Mouse (Mus musculus): ENCODE measurements around the gene C330021F23Rik. TPM values are rescaled to one million over a fixed set of nuclear protein-coding genes. Genes with fewer than 3 reads are reported as not detected.
"Not testable (repeated sequence)": the region's sequence is repeated elsewhere in the genome, so short reads cannot be mapped to it uniquely, and the experiment has no call there.

The C330021F23Rik gene
- polyA plus RNA-seq, 1 experiment from 2014 or later, result 0.38 TPM

- Histone ChIP-seq H3K27ac (replicated peaks) (peak overlapping the region; percentile 56), H3K4me3 (ENCODE audit: low read depth, low read length) (no peak overlapping the region), H3K9me3 (ENCODE audit: control insufficient read depth, low read length) (no peaks in the 10 kb centered on the region), H3K9ac (ENCODE audit: low read length) (no peak overlapping the region), H3K27me3 (ENCODE audit: control insufficient read depth, insufficient read depth, low read length) (no peaks in the 10 kb centered on the region), H3K4me2 (replicated peaks; ENCODE audit: low read depth) (no peak overlapping the region), H3K36me3 (ENCODE audit: control insufficient read depth, insufficient read depth, low read length) (no peaks in the 10 kb centered on the region), H3K4me1 (replicated peaks; ENCODE audit: control insufficient read depth, insufficient read depth) (no peaks in the 10 kb centered on the region)
- peak; percentile 37; the same call in 1 of the 2 replicates for ATAC-seq (ENCODE audit: low FRiP score, low TSS enrichment)
- WGBS, result 56% methylated on average over 9 of the region's 9 CpGs
- TF ChIP-seq EP300 (optimal IDR thresholded peaks at IDR 0.05) (no peak), CTCF (IDR thresholded peaks at IDR 0.05; ENCODE audit: low read depth) (no peak)
- DNase-seq (ENCODE audit: low spot score), result peak; percentile 47
Observed at GRCm38 (mm10) chr8:3579390-3580364, 11.9 kb downstream of the C330021F23Rik start.

DNA sequence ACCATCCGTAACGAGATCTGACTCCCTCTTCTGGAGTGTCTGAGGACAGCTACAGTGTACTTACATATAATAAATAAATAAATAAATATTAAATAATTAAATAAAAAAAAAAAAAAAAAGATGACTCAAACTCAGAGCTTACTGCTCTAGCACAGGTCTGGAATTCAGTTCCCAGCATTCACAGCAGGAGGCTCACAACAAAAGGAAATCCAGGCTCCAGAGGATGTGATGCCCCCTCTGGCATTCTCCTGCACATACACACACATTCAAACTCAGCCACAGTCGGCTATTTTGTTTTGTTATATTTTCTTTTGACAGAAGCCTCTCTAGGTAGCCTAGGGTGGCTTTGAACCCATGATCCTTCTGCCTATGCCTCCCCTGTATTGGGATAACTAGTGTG is 14.2 kb downstream of the C330021F23Rik start:
- 67% methylated on average over 1 of the region's 3 CpGs for WGBS
- not testable (repeated sequence) for H3K4me2 ChIP-seq (replicated peaks; ENCODE audit: low read depth)

DNA sequence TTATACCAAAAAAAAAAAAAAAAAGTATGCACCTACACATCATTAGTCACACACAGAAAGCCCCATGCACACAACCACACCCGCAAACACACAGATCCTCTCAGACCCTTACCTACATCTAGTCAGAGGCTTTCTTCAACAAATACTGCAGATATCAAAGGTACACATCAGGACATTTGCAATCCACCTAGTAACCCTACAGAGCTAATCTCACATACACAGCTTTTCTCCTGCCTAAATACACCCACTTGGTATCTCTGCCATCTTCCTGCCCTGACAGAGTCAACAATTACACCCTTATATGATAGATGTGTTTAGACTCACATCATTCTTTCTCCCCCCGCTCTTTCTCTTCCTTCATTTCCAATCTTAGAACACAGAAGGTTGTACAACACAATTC is 18.7 kb downstream of the C330021F23Rik start:
- no peak overlapping the region for H3K27ac ChIP-seq (replicated peaks)
- WGBS, result 75% methylated on average over 2 of the region's 2 CpGs
- no peaks in the 10 kb centered on the region for H3K27me3 ChIP-seq (ENCODE audit: control insufficient read depth, insufficient read depth, low read length)
- no peaks in the 10 kb centered on the region for H3K36me3 ChIP-seq (ENCODE audit: control insufficient read depth, insufficient read depth, low read length)
- H3K4me3 ChIP-seq (ENCODE audit: low read depth, low read length), result no peak overlapping the region
- no peaks in the 10 kb centered on the region for H3K9me3 ChIP-seq (ENCODE audit: control insufficient read depth, low read length)
- DNase-seq (ENCODE audit: low spot score) (no peak), ATAC-seq (ENCODE audit: low FRiP score, low TSS enrichment) (no peak)
- no peaks in the 10 kb centered on the region for H3K4me1 ChIP-seq (replicated peaks; ENCODE audit: control insufficient read depth, insufficient read depth)
- no peak overlapping the region for H3K4me2 ChIP-seq (replicated peaks; ENCODE audit: low read depth)
- TF ChIP-seq EP300 (optimal IDR thresholded peaks at IDR 0.05), result no peak
- H3K9ac ChIP-seq (ENCODE audit: low read length), result no peak overlapping the region

More for the DNA sequence above, 14.2 kb downstream of the C330021F23Rik start:
- H3K9ac ChIP-seq (ENCODE audit: low read length); ATAC-seq (ENCODE audit: low FRiP score, low TSS enrichment); H3K27me3 ChIP-seq (ENCODE audit: control insufficient read depth, insufficient read depth, low read length); H3K9me3 ChIP-seq (ENCODE audit: control insufficient read depth, low read length); DNase-seq (ENCODE audit: low spot score); H3K36me3 ChIP-seq (ENCODE audit: control insufficient read depth, insufficient read depth, low read length); H3K4me1 ChIP-seq (replicated peaks; ENCODE audit: control insufficient read depth, insufficient read depth); H3K27ac ChIP-seq (replicated peaks); H3K4me3 ChIP-seq (ENCODE audit: low read depth, low read length): not testable (repeated sequence)

DNA sequence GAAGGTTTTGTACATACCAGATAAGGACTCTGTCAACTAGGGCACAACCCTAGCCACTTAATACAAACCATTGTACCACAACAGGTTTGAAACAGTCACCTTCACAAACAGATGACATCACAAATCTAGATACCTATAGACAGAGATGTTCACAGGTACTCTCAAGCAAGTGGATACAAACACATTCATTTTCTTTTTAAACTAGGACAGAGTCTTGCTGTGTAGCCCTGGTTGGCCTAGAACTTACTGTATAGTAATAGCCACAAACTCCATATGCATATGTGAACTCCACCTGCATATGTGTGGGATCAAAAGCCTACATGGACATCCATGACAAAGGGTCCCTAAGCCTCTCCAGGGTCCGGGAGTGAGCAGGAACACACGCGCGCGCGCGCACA is 19.2 kb downstream of the C330021F23Rik start, which contains the start of gene Camsap3:
TSS of gene Camsap3 (plus strand) at position 301 of the 398 bp plus-strand sequence.
- H3K4me2 ChIP-seq (replicated peaks; ENCODE audit: low read depth), result peak within 1 kb of the TSS; percentile 81
- H3K27ac ChIP-seq (replicated peaks), result peak within 1 kb of the TSS; percentile 93
- TF ChIP-seq CTCF (IDR thresholded peaks at IDR 0.05; ENCODE audit: low read depth), result no peak
- TF ChIP-seq EP300 (optimal IDR thresholded peaks at IDR 0.05), result no peak
- H3K9me3 ChIP-seq (ENCODE audit: control insufficient read depth, low read length), result no peaks in the 10 kb centered on the region
- 0% methylated on average over 2 of the region's 7 CpGs for WGBS
- H3K36me3 ChIP-seq (ENCODE audit: control insufficient read depth, insufficient read depth, low read length), result no peaks in the 10 kb centered on the region
- no peak for DNase-seq (ENCODE audit: low spot score)
- H3K4me3 ChIP-seq (ENCODE audit: low read depth, low read length), result peak within 1 kb of the TSS; percentile 68
- no peaks in the 10 kb centered on the region for H3K27me3 ChIP-seq (ENCODE audit: control insufficient read depth, insufficient read depth, low read length)
- H3K4me1 ChIP-seq (replicated peaks; ENCODE audit: control insufficient read depth, insufficient read depth), result no peaks in the 10 kb centered on the region
- H3K9ac ChIP-seq (ENCODE audit: low read length), result peak within 1 kb of the TSS; percentile 80
- ATAC-seq (ENCODE audit: low FRiP score, low TSS enrichment), result peak; percentile 9

- Histone ChIP-seq H3K9me3 (ENCODE audit: control insufficient read depth, low read length) (no peaks in the 10 kb centered on the region), H3K27ac (replicated peaks) (peak overlapping the region; percentile 93), H3K4me1 (replicated peaks; ENCODE audit: control insufficient read depth, insufficient read depth) (no peaks in the 10 kb centered on the region), H3K4me2 (replicated peaks; ENCODE audit: low read depth) (peak overlapping the region; percentile 81), H3K4me3 (ENCODE audit: low read depth, low read length) (peak overlapping the region; percentile 68), H3K27me3 (ENCODE audit: control insufficient read depth, insufficient read depth, low read length) (no peaks in the 10 kb centered on the region), H3K9ac (ENCODE audit: low read length) (peak overlapping the region; percentile 80), H3K36me3 (ENCODE audit: control insufficient read depth, insufficient read depth, low read length) (no peaks in the 10 kb centered on the region)
- ATAC-seq (ENCODE audit: low FRiP score, low TSS enrichment) (peak; percentile 85), DNase-seq (ENCODE audit: low spot score) (peak; percentile 91)
- WGBS, result under 1% methylated on average over 69 of the region's 77 CpGs
- TF ChIP-seq EP300 (optimal IDR thresholded peaks at IDR 0.05), result no peak
- no peak for TF ChIP-seq CTCF (IDR thresholded peaks at IDR 0.05; ENCODE audit: low read depth)
Observed at GRCm38 (mm10) chr8:3587391-3588257, 19.8 kb downstream of the C330021F23Rik start.

Measured in stomach, postnatal 0 days (tissue).